Mouse (Mus musculus): ENCODE results near the gene Ina. TPM values are rescaled to one million over a fixed set of nuclear protein-coding genes. Genes with fewer than 3 reads are reported as not detected.

The Ina gene
- polyA plus RNA-seq, 2 experiments, result 0.02 TPM; not detected in 1

GRCm38 (mm10) chr19:47005873-47006272, 8.6 kb upstream of the Ina start:
- H3K4me3 ChIP-seq (ENCODE audit: insufficient read depth in 1 of 2, low read depth in 2 of 2, low read length in 2 of 2), result no peak overlapping the region
- H3K36me3 ChIP-seq (replicated peaks; ENCODE audit: control insufficient read depth, insufficient read depth, low read depth), result no peaks in the 10 kb centered on the region
- no peak for ATAC-seq (ENCODE audit: insufficient read depth)
- H3K27me3 ChIP-seq (ENCODE audit: control insufficient read depth, insufficient read depth, low read length), result no peaks in the 10 kb centered on the region; the same call in 1 of the 2 replicates
- no peak overlapping the region for H3K27ac ChIP-seq
- no peak for TF ChIP-seq CTCF (IDR thresholded peaks at IDR 0.05; ENCODE audit: low read depth)
- no peak for TF ChIP-seq EP300 (IDR thresholded peaks at IDR 0.05; ENCODE audit: low read depth)
- H3K4me1 ChIP-seq (replicated peaks; ENCODE audit: control insufficient read depth in 2 of 2, insufficient read depth in 2 of 2, low read length in 1 of 2), result no peaks in the 10 kb centered on the region
- no peak for DNase-seq (ENCODE audit: low read depth in 3 of 3, low spot score in 3 of 3)
- WGBS (ENCODE audit: insufficient replicate concordance), result 44% methylated on average over 5 of the region's 5 CpGs
- no peak overlapping the region for H3K4me2 ChIP-seq (ENCODE audit: low read depth)
- H3K9me3 ChIP-seq (ENCODE audit: control insufficient read depth, low read length), result no peaks in the 10 kb centered on the region
- H3K9ac ChIP-seq (replicated peaks), result no peak overlapping the region

DNA sequence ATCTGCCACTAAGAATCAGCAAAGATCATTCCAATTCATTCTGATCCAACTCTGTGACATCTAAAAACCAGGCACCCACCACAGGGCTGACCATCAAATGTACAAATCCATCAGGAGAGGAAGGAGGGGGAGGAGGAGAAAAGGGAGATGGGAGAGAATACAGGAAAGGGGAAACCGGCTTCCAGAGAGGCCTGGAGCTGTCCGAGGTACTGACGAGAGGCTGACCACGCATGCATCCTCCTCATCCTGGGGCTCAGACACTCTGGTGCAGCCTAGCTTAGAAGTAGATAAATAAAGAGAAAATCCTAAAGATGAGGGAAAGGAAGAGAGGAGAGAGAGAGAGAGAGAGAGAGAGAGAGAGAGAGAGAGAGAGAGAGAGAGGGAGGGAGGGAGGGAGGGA, 8.2 kb upstream of the Ina start:
- ATAC-seq (ENCODE audit: insufficient read depth) (no peak), DNase-seq (ENCODE audit: low read depth in 3 of 3, low spot score in 3 of 3) (no peak)
- no peak for TF ChIP-seq CTCF (IDR thresholded peaks at IDR 0.05; ENCODE audit: low read depth)
- no peak for TF ChIP-seq EP300 (IDR thresholded peaks at IDR 0.05; ENCODE audit: low read depth)
- Histone ChIP-seq H3K4me2 (ENCODE audit: low read depth) (no peak overlapping the region), H3K9me3 (ENCODE audit: control insufficient read depth, low read length) (no peaks in the 10 kb centered on the region), H3K9ac (replicated peaks) (no peak overlapping the region), H3K27me3 (ENCODE audit: control insufficient read depth, insufficient read depth, low read length) (no peaks in the 10 kb centered on the region; the same call in 1 of the 2 replicates), H3K4me3 (ENCODE audit: insufficient read depth in 1 of 2, low read depth in 2 of 2, low read length in 2 of 2) (no peak overlapping the region), H3K4me1 (replicated peaks; ENCODE audit: control insufficient read depth in 2 of 2, insufficient read depth in 2 of 2, low read length in 1 of 2) (no peaks in the 10 kb centered on the region), H3K36me3 (replicated peaks; ENCODE audit: control insufficient read depth, insufficient read depth, low read depth) (no peaks in the 10 kb centered on the region), H3K27ac (no peak overlapping the region)
- WGBS (ENCODE audit: insufficient replicate concordance), result 3% methylated on average over 4 of the region's 4 CpGs

DNA sequence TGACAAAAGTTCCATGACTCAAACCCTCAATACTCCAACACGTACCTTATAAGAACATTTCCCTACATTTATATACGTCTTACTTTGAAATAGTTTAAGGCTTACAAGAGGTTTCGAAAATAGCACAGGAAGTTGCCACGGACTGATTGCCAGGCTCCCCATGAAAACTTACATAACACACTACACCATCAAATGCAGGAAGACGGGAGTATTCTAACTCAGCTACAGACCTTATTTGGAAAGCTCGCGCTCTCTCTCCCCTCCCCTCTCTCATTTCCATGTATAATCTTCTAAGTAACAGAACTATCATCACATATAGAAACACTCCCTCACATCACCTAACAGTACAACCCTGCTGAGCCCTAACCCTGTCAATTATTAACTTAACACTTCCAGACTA, 5.1 kb upstream of the Ina start:
- no peak overlapping the region for H3K4me3 ChIP-seq (ENCODE audit: insufficient read depth in 1 of 2, low read depth in 2 of 2, low read length in 2 of 2)
- no peaks in the 10 kb centered on the region for H3K9me3 ChIP-seq (ENCODE audit: control insufficient read depth, low read length)
- H3K4me2 ChIP-seq (ENCODE audit: low read depth), result no peak overlapping the region
- DNase-seq (ENCODE audit: low read depth in 3 of 3, low spot score in 3 of 3), result no peak
- WGBS (ENCODE audit: insufficient replicate concordance), result 58% methylated on average over 7 of the region's 7 CpGs
- no peak overlapping the region for H3K9ac ChIP-seq (replicated peaks)
- H3K4me1 ChIP-seq (replicated peaks; ENCODE audit: control insufficient read depth in 2 of 2, insufficient read depth in 2 of 2, low read length in 1 of 2), result no peaks in the 10 kb centered on the region
- TF ChIP-seq CTCF (IDR thresholded peaks at IDR 0.05; ENCODE audit: low read depth) (no peak), EP300 (IDR thresholded peaks at IDR 0.05; ENCODE audit: low read depth) (no peak)
- ATAC-seq (ENCODE audit: insufficient read depth), result no peak
- no peaks in the 10 kb centered on the region for H3K36me3 ChIP-seq (replicated peaks; ENCODE audit: control insufficient read depth, insufficient read depth, low read depth)
- H3K27me3 ChIP-seq (ENCODE audit: control insufficient read depth, insufficient read depth, low read length), result peaks cover 20% of the 10 kb centered on the region
- no peak overlapping the region for H3K27ac ChIP-seq

DNA sequence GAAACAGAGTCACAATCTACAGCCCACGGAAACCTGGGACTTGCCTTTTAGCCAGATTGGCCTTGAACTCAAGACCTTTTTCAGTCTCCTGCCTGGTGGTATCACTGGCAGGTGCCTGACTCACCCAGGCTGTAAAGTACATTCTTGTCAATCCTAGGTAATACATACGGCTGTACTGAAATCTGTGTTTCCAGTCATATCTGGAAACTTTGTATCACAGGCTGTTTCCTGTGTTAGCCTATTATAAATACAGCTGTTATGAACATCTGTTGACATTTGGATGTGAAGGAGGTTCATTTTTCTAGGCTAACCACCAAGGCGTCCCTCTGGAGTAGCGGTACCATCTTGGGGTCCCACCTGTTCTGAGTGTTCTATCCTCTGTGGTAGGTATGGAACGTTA, 4.6 kb upstream of the Ina start:
- no peak overlapping the region for H3K9ac ChIP-seq (replicated peaks)
- ATAC-seq (ENCODE audit: insufficient read depth), result no peak
- no peak overlapping the region for H3K27ac ChIP-seq
- TF ChIP-seq EP300 (IDR thresholded peaks at IDR 0.05; ENCODE audit: low read depth), result no peak
- TF ChIP-seq CTCF (IDR thresholded peaks at IDR 0.05; ENCODE audit: low read depth), result no peak
- H3K4me3 ChIP-seq (ENCODE audit: insufficient read depth in 1 of 2, low read depth in 2 of 2, low read length in 2 of 2), result no peak overlapping the region
- H3K9me3 ChIP-seq (ENCODE audit: control insufficient read depth, low read length), result no peaks in the 10 kb centered on the region
- no peak for DNase-seq (ENCODE audit: low read depth in 3 of 3, low spot score in 3 of 3)
- no peak overlapping the region for H3K4me2 ChIP-seq (ENCODE audit: low read depth)
- peaks cover 25% of the 10 kb centered on the region for H3K27me3 ChIP-seq (ENCODE audit: control insufficient read depth, insufficient read depth, low read length)
- H3K36me3 ChIP-seq (replicated peaks; ENCODE audit: control insufficient read depth, insufficient read depth, low read depth), result no peaks in the 10 kb centered on the region
- H3K4me1 ChIP-seq (replicated peaks; ENCODE audit: control insufficient read depth in 2 of 2, insufficient read depth in 2 of 2, low read length in 1 of 2), result no peaks in the 10 kb centered on the region
- WGBS (ENCODE audit: insufficient replicate concordance), result 62% methylated on average over 5 of the region's 5 CpGs

DNA sequence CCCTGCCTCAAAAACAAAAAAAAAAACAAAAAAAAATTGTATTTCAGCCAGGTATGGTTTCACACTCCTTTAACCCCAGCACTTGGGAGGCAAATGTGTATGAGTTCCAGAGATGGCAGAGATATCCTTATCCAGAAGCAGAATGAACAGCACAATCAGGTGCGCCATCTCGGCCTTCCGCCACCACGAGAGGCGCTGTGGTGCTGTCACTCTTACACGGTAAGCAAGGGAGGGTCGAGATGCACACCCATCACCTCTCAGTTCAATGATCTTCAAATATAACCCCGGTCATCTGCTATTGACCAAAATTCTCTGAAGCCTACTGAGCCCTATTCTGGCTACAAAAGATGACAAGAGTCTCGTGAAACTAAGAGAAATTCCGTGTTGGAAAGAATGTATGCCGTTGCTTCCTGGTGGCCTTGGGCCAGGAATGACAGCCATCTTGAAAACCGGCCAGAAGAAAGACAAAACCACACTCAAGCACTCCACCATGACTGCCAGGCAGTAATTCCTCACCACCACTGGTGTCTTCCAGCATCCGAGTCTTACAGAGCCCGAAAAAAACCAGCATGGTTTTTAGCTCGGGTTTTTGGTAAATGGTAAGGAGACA, 1.9 kb upstream of the Ina start:
- Histone ChIP-seq H3K4me1 (replicated peaks; ENCODE audit: control insufficient read depth in 2 of 2, insufficient read depth in 2 of 2, low read length in 1 of 2) (no peaks in the 10 kb centered on the region), H3K4me3 (ENCODE audit: insufficient read depth in 1 of 2, low read depth in 2 of 2, low read length in 2 of 2) (no peak overlapping the region), H3K27me3 (ENCODE audit: control insufficient read depth, insufficient read depth, low read length) (peaks cover 48% of the 10 kb centered on the region), H3K27ac (no peak overlapping the region), H3K9me3 (ENCODE audit: control insufficient read depth, low read length) (no peaks in the 10 kb centered on the region), H3K9ac (replicated peaks) (no peak overlapping the region), H3K4me2 (ENCODE audit: low read depth) (no peak overlapping the region), H3K36me3 (replicated peaks; ENCODE audit: control insufficient read depth, insufficient read depth, low read depth) (no peaks in the 10 kb centered on the region)
- TF ChIP-seq CTCF (IDR thresholded peaks at IDR 0.05; ENCODE audit: low read depth) (peak; percentile 16; the same call in 1 of the 2 replicates), EP300 (IDR thresholded peaks at IDR 0.05; ENCODE audit: low read depth) (no peak)
- DNase-seq (ENCODE audit: low read depth in 3 of 3, low spot score in 3 of 3) (no peak), ATAC-seq (ENCODE audit: insufficient read depth) (no peak)
- WGBS (ENCODE audit: insufficient replicate concordance), result 75% methylated on average over 15 of the region's 15 CpGs
